Mouse (Mus musculus) limb, embryonic 13.5 days (tissue): ENCODE results near the gene Nup107. TPM values are rescaled to one million over a fixed set of nuclear protein-coding genes. Genes with fewer than 3 reads are reported as not detected.
"Not testable (repeated sequence)": the region's sequence is repeated elsewhere in the genome, so short reads cannot be mapped to it uniquely, and the experiment has no call there.

Experiments used
- ATAC-seq: fragments of 200-750 bp; cut with Nextera tagmentation; 2 replicates; pipeline ENCODE4 v1.8.0; 2017; ENCODE audit warnings: low read depth, moderate number of reproducible peaks, moderate TSS enrichment; ENCODE audit not compliant: low FRiP score
- H3K27ac ChIP-seq: fragments of 300-500 bp; sonication (generic); 2 replicates; pipeline ENCODE4 v1.5.1; 2015; ENCODE audit warnings: inconsistent platforms, mild to moderate bottlenecking, moderate library complexity
- H3K27me3 ChIP-seq: fragments of 300-500 bp; sonication (generic); 2 replicates; pipeline ENCODE4 v1.6.1; 2015; ENCODE audit warnings: mild to moderate bottlenecking, inconsistent platforms
- H3K36me3 ChIP-seq: fragments of 300-500 bp; sonication (generic); 2 replicates; pipeline ENCODE4 v1.6.1; 2015; ENCODE audit warnings: inconsistent platforms, mild to moderate bottlenecking, moderate library complexity
- H3K4me1 ChIP-seq: fragments of 300-500 bp; sonication (generic); 2 replicates; pipeline ENCODE4 v1.6.1; 2015; ENCODE audit warnings: inconsistent platforms
- H3K4me2 ChIP-seq: fragments of 300-500 bp; sonication (generic); replicated peaks from 2 replicates; pipeline ENCODE4 v1.6.1; 2015; ENCODE audit warnings: inconsistent platforms, mild to moderate bottlenecking, moderate library complexity
- H3K4me3 ChIP-seq: fragments of 300-500 bp; sonication (generic); 2 replicates; pipeline ENCODE4 v1.5.1; 2015; ENCODE audit warnings: moderate library complexity, mild to moderate bottlenecking, inconsistent platforms
- H3K9ac ChIP-seq: fragments of 300-500 bp; sonication (generic); 2 replicates; pipeline ENCODE4 v1.6.1; 2015; ENCODE audit warnings: mild to moderate bottlenecking, inconsistent platforms
- H3K9me3 ChIP-seq: fragments of 300-500 bp; sonication (generic); 2 replicates; pipeline ENCODE4 v1.6.1; 2016; ENCODE audit warnings: inconsistent platforms
- WGBS: fragments of 180-500 bp; shearing (Covaris S2); methylation state at CpG from one replicate; pipeline ENCODE4 v1.1.7; 2015; 5-methylcytosine and 5-hydroxymethylcytosine counted together
- polyA plus RNA-seq: library from polyadenylated mRNA; unstranded; fragments of >200 nt; fragmentation: Nextera tagmentation; extraction: Ambion mirVana; gene quantifications from 2 replicates; pipeline ENCODE4 v1.2.1, GENCODE M21; 2015

Gene Nup107
- polyA plus RNA-seq, 1 experiment from 2014 or later: 68.9 TPM

- ATAC-seq: no peak
- WGBS: 80% methylated on average over 5 of the region's 5 CpGs
These were observed 68.3 kb downstream of the Nup107 start for GRCm38 (mm10) chr10:117724136-117724718.

GRCm38 (mm10) chr10:117718161-117719119, 74.1 kb downstream of the Nup107 start:
- no peaks in the 10 kb centered on the region for H3K9me3 ChIP-seq
- no peak overlapping the region; the same call in 1 of the 2 replicates for H3K4me2 ChIP-seq
- peak overlapping the region; percentile 55; the same call in 1 of the 2 replicates for H3K27ac ChIP-seq
- H3K4me3 ChIP-seq: no peak overlapping the region
- ATAC-seq: no peak
- 56% methylated on average over 19 of the region's 19 CpGs for WGBS
- H3K4me1 ChIP-seq: peaks cover 15% of the 10 kb centered on the region
- H3K9ac ChIP-seq: no peak overlapping the region; the same call in 1 of the 2 replicates
- no peaks in the 10 kb centered on the region for H3K27me3 ChIP-seq
- H3K36me3 ChIP-seq: no peaks in the 10 kb centered on the region

More at GRCm38 (mm10) chr10:117724136-117724718, 68.3 kb downstream of the Nup107 start:
- H3K36me3 ChIP-seq: no peaks in the 10 kb centered on the region
- no peak overlapping the region for H3K27ac ChIP-seq
- no peaks in the 10 kb centered on the region for H3K4me1 ChIP-seq
- no peak overlapping the region for H3K4me3 ChIP-seq
- no peaks in the 10 kb centered on the region for H3K27me3 ChIP-seq
- no peak overlapping the region for H3K9ac ChIP-seq
- no peak overlapping the region for H3K4me2 ChIP-seq
- no peaks in the 10 kb centered on the region for H3K9me3 ChIP-seq

GRCm38 (mm10) chr10:117717583-117717982, 74.9 kb downstream of the Nup107 start:
- Histone ChIP-seq H3K9ac (no peak overlapping the region), H3K4me1 (peaks cover 15% of the 10 kb centered on the region), H3K9me3 (no peaks in the 10 kb centered on the region), H3K4me2 (no peak overlapping the region; the same call in 1 of the 2 replicates), H3K27ac (peak overlapping the region; percentile 55; the same call in 1 of the 2 replicates), H3K36me3 (no peaks in the 10 kb centered on the region), H3K4me3 (no peak overlapping the region), H3K27me3 (no peaks in the 10 kb centered on the region)
- 11% methylated on average over 4 of the region's 4 CpGs for WGBS
- ATAC-seq: no peak

- H3K9ac ChIP-seq: no peak overlapping the region
- no peak overlapping the region for H3K27ac ChIP-seq
- no peaks in the 10 kb centered on the region for H3K27me3 ChIP-seq
- H3K4me1 ChIP-seq: peaks cover 15% of the 10 kb centered on the region
- WGBS: 84% methylated on average over 3 of the region's 3 CpGs
- ATAC-seq: no peak
- H3K9me3 ChIP-seq: no peaks in the 10 kb centered on the region
- no peaks in the 10 kb centered on the region for H3K36me3 ChIP-seq
- H3K4me3 ChIP-seq: no peak overlapping the region
- H3K4me2 ChIP-seq: no peak overlapping the region
These were observed 75.8 kb downstream of the Nup107 start for GRCm38 (mm10) chr10:117716686-117717085.

- 83% methylated on average over 1 of the region's 1 CpGs for WGBS
- H3K9ac ChIP-seq, ATAC-seq, H3K9me3 ChIP-seq, H3K27me3 ChIP-seq, H3K36me3 ChIP-seq, H3K27ac ChIP-seq, H3K4me2 ChIP-seq, H3K4me3 ChIP-seq: not testable (repeated sequence)
- peaks cover 20% of the 10 kb centered on the region for H3K4me1 ChIP-seq
These were observed 76.9 kb downstream of the Nup107 start for GRCm38 (mm10) chr10:117715654-117716053.

DNA sequence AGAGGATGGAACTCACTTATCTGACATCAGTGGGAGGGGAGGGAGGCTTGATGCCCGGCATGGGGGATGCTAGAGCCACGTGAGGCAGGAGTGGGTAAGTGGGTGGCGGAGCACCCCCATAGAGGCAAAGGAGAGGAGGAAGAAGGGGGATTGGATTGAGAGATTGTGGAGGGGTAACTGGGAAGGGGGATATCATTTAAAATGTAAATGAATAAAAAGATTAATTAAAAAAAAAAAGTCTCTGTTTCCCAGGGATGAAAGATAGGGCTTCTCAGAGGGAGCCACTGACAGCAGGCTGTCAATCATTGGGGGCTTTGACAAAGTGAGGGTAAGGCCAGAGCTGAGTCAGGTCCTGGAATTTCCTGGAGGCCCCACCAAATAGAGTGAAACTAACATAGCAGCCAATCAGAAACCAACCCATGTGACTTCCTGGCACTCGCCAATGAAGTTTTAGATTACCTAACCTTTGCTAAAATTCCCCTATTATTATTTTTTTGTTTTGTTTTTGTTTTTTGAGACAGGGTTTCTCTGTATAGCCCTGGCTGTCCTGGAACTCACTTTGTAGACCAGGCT, 77.5 kb downstream of the Nup107 start:
- Histone ChIP-seq H3K36me3 (no peaks in the 10 kb centered on the region), H3K9ac (no peak overlapping the region), H3K4me1 (peaks cover 20% of the 10 kb centered on the region), H3K9me3 (no peaks in the 10 kb centered on the region), H3K27ac (no peak overlapping the region), H3K4me2 (no peak overlapping the region), H3K27me3 (no peaks in the 10 kb centered on the region), H3K4me3 (no peak overlapping the region)
- ATAC-seq: no peak
- WGBS: 80% methylated on average over 4 of the region's 4 CpGs

DNA sequence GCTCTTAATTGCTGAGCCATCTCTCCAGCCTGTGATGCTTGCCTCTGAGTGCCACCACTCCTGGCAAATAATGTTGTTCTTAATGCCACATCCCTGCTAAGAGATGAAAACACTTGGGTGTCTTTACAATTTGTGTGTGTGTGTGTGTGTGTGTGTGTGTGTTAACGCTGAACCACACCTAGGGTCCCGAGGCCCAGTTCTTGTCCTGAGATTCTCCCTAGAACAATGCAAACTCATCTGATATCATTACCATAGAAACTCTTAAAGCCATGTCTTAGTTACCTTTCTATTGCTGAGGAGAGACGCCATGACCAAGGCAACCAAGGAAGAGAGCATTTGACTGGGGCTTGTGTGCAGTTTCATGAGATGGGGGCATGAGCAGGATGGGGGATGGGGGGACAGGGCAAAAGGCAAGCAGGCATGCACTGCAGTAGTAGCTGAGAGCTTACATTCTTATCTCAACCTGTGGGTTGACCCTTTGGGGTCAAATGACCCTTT, 78.4 kb downstream of the Nup107 start:
- H3K4me1 ChIP-seq: peaks cover 24% of the 10 kb centered on the region
- 84% methylated on average over 3 of the region's 3 CpGs for WGBS
- H3K36me3 ChIP-seq: no peaks in the 10 kb centered on the region
- H3K4me2 ChIP-seq: no peak overlapping the region
- no peaks in the 10 kb centered on the region for H3K27me3 ChIP-seq
- no peak overlapping the region for H3K27ac ChIP-seq
- ATAC-seq: no peak
- no peak overlapping the region for H3K4me3 ChIP-seq
- H3K9ac ChIP-seq: no peak overlapping the region
- no peaks in the 10 kb centered on the region for H3K9me3 ChIP-seq

GRCm38 (mm10) chr10:117713466-117713865, 79.0 kb downstream of the Nup107 start:
- Histone ChIP-seq H3K9ac (no peak overlapping the region), H3K9me3 (no peaks in the 10 kb centered on the region), H3K4me2 (no peak overlapping the region), H3K36me3 (peaks cover 4% of the 10 kb centered on the region; the same call in 1 of the 2 replicates), H3K4me1 (peaks cover 26% of the 10 kb centered on the region), H3K27me3 (no peaks in the 10 kb centered on the region), H3K27ac (no peak overlapping the region), H3K4me3 (no peak overlapping the region)
- whole genome bisulfite sequencing: 90% methylated on average over 8 of the region's 8 CpGs
- no peak for ATAC-seq

- 86% methylated on average over 9 of the region's 9 CpGs for WGBS
- no peak overlapping the region for H3K9ac ChIP-seq
- peaks cover 20% of the 10 kb centered on the region for H3K4me1 ChIP-seq
- H3K27me3 ChIP-seq: no peaks in the 10 kb centered on the region
- no peak overlapping the region for H3K27ac ChIP-seq
- peaks cover 7% of the 10 kb centered on the region for H3K36me3 ChIP-seq
- no peak for ATAC-seq
- H3K9me3 ChIP-seq: no peaks in the 10 kb centered on the region
- no peak overlapping the region for H3K4me3 ChIP-seq
- H3K4me2 ChIP-seq: no peak overlapping the region
These were observed 79.6 kb downstream of the Nup107 start for GRCm38 (mm10) chr10:117712871-117713270.

GRCm38 (mm10) chr10:117712191-117712754, 80.2 kb downstream of the Nup107 start:
- WGBS: 91% methylated on average over 9 of the region's 9 CpGs

DNA sequence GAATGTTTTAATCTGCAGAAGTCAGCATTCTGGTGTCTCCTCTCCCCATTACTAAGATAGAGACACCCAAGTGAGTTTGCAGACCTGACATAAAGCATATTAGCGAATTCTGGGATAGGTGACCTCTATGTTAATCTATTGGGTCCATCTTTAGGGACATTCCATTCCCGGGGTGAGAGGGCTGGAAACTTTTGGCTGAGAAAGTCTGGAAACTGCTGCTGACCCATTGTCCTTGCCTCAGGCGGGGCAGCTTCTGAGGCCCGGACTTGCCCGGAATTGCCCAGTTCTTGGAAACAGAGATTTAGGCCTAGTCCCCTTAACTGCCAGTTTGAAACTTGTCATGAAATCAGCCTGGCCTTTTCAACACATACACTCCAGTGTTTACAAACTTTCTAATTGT, 81.1 kb downstream of the Nup107 start:
- Histone ChIP-seq H3K9me3 (no peaks in the 10 kb centered on the region), H3K4me1 (peaks cover 14% of the 10 kb centered on the region), H3K36me3 (peaks cover 20% of the 10 kb centered on the region), H3K27ac (0 out of 2 replicates have a peak overlapping the region, but pooled peaks have one; percentile 67), H3K27me3 (no peaks in the 10 kb centered on the region), H3K4me3 (peak overlapping the region; percentile 89), H3K4me2 (peak overlapping the region; percentile 80), H3K9ac (peak overlapping the region; percentile 99; the same call in 1 of the 2 replicates)
- 71% methylated on average over 5 of the region's 5 CpGs for WGBS
- ATAC-seq: no peak

More at GRCm38 (mm10) chr10:117712191-117712754, 80.2 kb downstream of the Nup107 start:
- H3K9me3 ChIP-seq: no peaks in the 10 kb centered on the region
- H3K27me3 ChIP-seq: no peaks in the 10 kb centered on the region
- ATAC-seq: no peak
- peaks cover 14% of the 10 kb centered on the region for H3K4me1 ChIP-seq
- no peak overlapping the region for H3K4me3 ChIP-seq
- H3K9ac ChIP-seq: no peak overlapping the region
- H3K4me2 ChIP-seq: no peak overlapping the region
- H3K27ac ChIP-seq: no peak overlapping the region
- H3K36me3 ChIP-seq: peaks cover 12% of the 10 kb centered on the region
